Mouse (Mus musculus) small intestine, adult 2 months (tissue): ENCODE measurements around the gene Ankrd52. TPM values are rescaled to one million over a fixed set of nuclear protein-coding genes. Genes with fewer than 3 reads are reported as not detected.

Source experiments
- H3K27ac ChIP-seq: fragments of 200-500 bp; 2 replicates; pipeline ENCODE4 v1.5.1; 2012; ENCODE audit warnings: low read depth, low read length, control low read depth, inconsistent platforms; ENCODE audit not compliant: insufficient read depth
- H3K27me3 ChIP-seq: fragments of 200-500 bp; 2 replicates; pipeline ENCODE4 v1.6.1; 2012; ENCODE audit warnings: mild to moderate bottlenecking, moderate library complexity, low read length, inconsistent platforms; ENCODE audit not compliant: control insufficient read depth, insufficient read depth
- H3K36me3 ChIP-seq: fragments of 200-500 bp; 2 replicates; pipeline ENCODE4 v1.6.1; 2012; ENCODE audit warnings: mild to moderate bottlenecking, low read length, control low read depth, inconsistent platforms; ENCODE audit not compliant: control insufficient read depth, insufficient read depth
- H3K4me1 ChIP-seq: fragments of 200-500 bp; 2 replicates; pipeline ENCODE4 v1.6.1; 2012; ENCODE audit warnings: low read length, inconsistent platforms, mixed read lengths; ENCODE audit not compliant: control insufficient read depth, insufficient read depth, insufficient read length
- H3K4me3 ChIP-seq: fragments of 200-500 bp; 2 replicates; pipeline ENCODE4 v1.5.1; 2012; ENCODE audit warnings: low read depth, mild to moderate bottlenecking, control low read depth, inconsistent platforms, low read length, moderate library complexity
- CTCF ChIP-seq: fragments of 200-500 bp; IDR thresholded peaks from 2 replicates; pipeline ENCODE4 v1.5.1; 2012; ENCODE audit warnings: low read depth, mild to moderate bottlenecking, control low read depth, inconsistent platforms, low read length, moderate library complexity, mixed read lengths; ENCODE audit not compliant: insufficient replicate concordance, insufficient read length; ENCODE audit errors: extremely low read depth
- POLR2A ChIP-seq: fragments of 200-500 bp; IDR thresholded peaks from 2 replicates; pipeline ENCODE4 v1.6.1; 2012; ENCODE audit warnings: low read depth, mild to moderate bottlenecking, control low read depth, inconsistent platforms, low read length, moderate library complexity
- WGBS: fragments of 180-500 bp; shearing (Covaris S2); methylation state at CpG from one replicate; pipeline ENCODE4 v1.1.7; 2018; 5-methylcytosine and 5-hydroxymethylcytosine counted together
- polyA plus RNA-seq: library from polyadenylated mRNA; depleted of rRNA; stranded (reverse); fragments of >200 nt; gene quantifications from 2 replicates; pipeline ENCODE4 v1.2.3, GENCODE M21; 2012

Gene Ankrd52
- polyA plus RNA-seq, 1 experiment, result 22.1 TPM

DNA sequence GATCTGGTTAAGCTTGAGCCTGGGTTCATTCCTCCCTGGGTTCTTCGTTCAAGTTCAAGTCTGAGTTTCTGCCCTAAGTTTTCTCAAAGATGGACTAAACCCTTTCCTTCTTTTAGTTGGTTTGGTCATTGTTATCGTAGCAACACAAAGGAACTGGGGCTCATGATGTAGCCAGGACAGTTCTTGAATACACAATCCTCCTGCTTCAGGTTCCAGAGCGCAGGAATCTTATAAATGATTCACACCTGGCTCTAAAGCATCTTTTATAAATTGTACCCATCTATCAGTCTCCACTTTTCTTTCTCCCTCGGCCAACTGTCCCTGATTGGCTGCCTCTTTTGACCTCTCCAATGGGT lies 838 bp upstream of the Ankrd52 start:
- peaks cover 11% of the 10 kb centered on the region; the same call in 1 of the 2 replicates for H3K4me1 ChIP-seq
- no peaks in the 10 kb centered on the region; the same call in 1 of the 2 replicates for H3K36me3 ChIP-seq
- H3K4me3 ChIP-seq, result no peak overlapping the region
- WGBS, result 47% methylated on average over 4 of the region's 4 CpGs
- H3K27ac ChIP-seq, result peak overlapping the region; percentile 73
- H3K27me3 ChIP-seq, result no peaks in the 10 kb centered on the region
- no peak for TF ChIP-seq POLR2A
- TF ChIP-seq CTCF, result no peak

DNA sequence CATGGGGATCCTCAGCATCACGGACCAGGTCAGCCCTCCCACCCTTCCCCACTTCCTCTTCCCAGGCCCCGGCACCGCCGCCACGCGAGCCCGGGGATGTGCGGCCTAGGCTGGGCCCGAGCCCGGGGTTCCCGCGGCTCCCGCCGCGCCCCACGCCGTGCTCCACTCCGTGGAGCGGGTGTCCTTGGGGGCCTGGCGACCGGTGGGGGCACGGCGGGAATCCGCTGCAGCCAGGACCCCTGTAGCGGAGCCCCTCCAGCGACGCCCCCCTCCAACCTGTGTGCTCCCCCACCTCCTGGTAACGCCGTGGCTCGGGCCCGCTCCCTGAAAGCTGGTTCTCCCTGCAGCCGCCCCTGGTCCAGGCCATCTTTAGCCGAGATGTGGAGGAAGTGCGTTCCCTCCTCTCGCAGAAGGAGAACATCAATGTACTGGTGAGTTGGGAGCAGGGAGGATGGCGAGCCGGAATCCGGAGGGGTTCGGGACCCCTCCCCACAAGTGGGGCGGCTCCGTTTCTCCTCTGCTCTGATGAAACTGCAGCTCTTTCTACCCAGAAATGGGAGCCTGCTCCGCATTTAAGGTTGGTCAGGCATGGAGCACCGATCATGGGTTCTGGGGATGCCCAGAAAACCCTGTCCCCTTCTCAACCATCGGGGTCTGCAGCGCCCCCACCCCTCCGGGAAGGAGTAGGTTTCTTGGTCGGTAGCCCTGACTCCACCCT lies 466 bp downstream of the Ankrd52 start:
- Histone ChIP-seq H3K27me3 (no peaks in the 10 kb centered on the region), H3K4me1 (peaks cover 11% of the 10 kb centered on the region; the same call in 1 of the 2 replicates), H3K36me3 (peaks cover 10% of the 10 kb centered on the region), H3K4me3 (peak overlapping the region; percentile 95), H3K27ac (no peak overlapping the region; the same call in 1 of the 2 replicates)
- no peak for TF ChIP-seq POLR2A
- TF ChIP-seq CTCF, result no peak
- 1% methylated on average over 47 of the region's 47 CpGs for WGBS

DNA sequence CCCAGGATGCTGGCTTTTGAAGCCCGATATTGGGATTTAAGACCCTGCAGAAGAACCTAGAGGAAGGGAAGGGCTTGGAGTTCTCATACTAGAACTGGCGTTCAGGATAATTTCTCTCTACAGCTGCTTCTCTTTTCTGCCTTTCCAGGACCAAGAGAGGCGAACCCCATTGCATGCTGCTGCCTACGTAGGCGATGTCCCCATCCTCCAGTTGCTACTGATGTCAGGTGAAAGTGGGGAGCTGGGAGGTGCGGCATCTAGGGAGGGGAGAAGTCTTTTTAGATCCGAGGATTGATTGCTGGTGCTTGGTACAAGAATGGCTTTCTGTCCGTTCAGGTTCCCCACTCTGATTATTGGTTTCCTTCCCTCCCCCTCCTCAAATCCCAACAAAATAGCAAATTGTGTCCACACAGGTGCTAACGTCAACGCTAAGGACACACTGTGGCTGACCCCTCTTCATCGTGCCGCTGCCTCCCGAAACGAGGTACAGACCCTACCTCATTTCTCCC lies 1.1 kb downstream of the Ankrd52 start:
- TF ChIP-seq CTCF, result peak; percentile 5; the same call in 1 of the 2 replicates
- no peak for TF ChIP-seq POLR2A
- 66% methylated on average over 14 of the region's 14 CpGs for WGBS
- Histone ChIP-seq H3K27me3 (no peaks in the 10 kb centered on the region), H3K4me3 (peak overlapping the region; percentile 95), H3K4me1 (peaks cover 11% of the 10 kb centered on the region; the same call in 1 of the 2 replicates), H3K36me3 (peaks cover 16% of the 10 kb centered on the region), H3K27ac (no peak overlapping the region)

DNA sequence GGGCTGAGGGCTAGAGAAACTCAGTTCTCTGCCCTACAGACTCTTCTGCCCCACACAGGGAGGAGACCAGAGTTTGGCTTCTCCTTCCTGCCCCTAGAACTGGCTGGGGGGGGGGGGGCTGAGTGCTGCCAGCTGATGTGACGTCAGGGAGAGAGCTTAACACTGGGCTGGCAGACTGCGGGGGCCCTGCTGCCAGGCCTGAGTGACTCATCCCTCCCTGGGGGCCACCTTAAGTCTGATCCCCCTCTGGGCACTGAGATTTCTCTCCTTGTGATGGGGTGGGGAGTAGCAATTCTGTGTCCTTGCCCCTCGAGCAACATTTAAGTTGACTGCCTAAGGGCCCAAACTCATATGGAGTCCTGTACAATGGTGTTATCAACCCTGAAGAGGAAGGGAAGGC lies 1.5 kb downstream of the Ankrd52 start:
- no peak overlapping the region for H3K4me3 ChIP-seq
- no peaks in the 10 kb centered on the region for H3K27me3 ChIP-seq
- peaks cover 11% of the 10 kb centered on the region; the same call in 1 of the 2 replicates for H3K4me1 ChIP-seq
- peaks cover 21% of the 10 kb centered on the region for H3K36me3 ChIP-seq
- no peak for TF ChIP-seq POLR2A
- TF ChIP-seq CTCF, result no peak
- no peak overlapping the region for H3K27ac ChIP-seq
- whole genome bisulfite sequencing, result 87% methylated on average over 3 of the region's 3 CpGs

DNA sequence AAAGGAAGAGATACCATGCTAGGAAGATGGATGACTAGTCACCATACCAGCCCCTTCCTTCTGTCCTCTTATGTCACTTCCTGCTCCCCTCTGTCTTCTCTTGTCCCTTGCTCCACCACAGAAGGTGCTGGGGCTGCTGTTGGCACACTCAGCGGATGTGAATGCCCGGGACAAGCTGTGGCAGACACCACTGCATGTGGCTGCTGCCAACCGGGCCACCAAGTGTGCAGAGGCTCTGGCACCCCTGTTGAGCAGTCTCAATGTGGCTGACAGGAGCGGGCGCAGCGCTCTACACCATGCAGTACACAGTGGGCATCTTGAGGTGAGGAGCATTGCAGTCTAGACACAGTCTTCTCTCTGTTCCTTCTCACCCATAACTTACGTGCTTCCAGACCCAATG lies 2.3 kb downstream of the Ankrd52 start:
- H3K27ac ChIP-seq, result no peak overlapping the region
- no peaks in the 10 kb centered on the region for H3K27me3 ChIP-seq
- no peak overlapping the region for H3K4me3 ChIP-seq
- peaks cover 28% of the 10 kb centered on the region for H3K36me3 ChIP-seq
- WGBS, result 87% methylated on average over 7 of the region's 7 CpGs
- peaks cover 11% of the 10 kb centered on the region; the same call in 1 of the 2 replicates for H3K4me1 ChIP-seq
- TF ChIP-seq CTCF, result no peak
- no peak for TF ChIP-seq POLR2A

DNA sequence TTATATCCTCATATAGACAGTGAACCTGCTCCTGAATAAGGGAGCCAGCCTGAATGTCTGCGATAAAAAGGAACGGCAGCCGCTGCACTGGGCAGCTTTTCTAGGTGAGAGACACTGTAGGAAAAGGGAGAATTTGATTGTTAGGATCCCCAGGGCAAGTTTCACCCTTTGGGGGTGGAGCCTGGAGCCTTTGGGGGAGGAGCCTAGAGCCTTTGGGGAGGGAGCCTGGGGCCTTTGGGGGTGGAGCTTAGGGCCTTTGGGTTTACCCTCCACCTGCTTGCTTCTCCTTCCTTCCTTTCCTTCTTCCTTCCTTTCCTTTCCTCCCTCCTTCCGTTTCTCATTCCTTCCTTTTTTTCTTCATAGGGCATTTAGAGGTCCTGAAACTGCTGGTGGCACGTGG lies 3.6 kb downstream of the Ankrd52 start:
- Histone ChIP-seq H3K27me3 (no peaks in the 10 kb centered on the region), H3K4me1 (peaks cover 11% of the 10 kb centered on the region; the same call in 1 of the 2 replicates), H3K4me3 (no peak overlapping the region), H3K36me3 (peaks cover 33% of the 10 kb centered on the region), H3K27ac (no peak overlapping the region)
- 65% methylated on average over 5 of the region's 5 CpGs for WGBS
- TF ChIP-seq CTCF (no peak), POLR2A (no peak)

DNA sequence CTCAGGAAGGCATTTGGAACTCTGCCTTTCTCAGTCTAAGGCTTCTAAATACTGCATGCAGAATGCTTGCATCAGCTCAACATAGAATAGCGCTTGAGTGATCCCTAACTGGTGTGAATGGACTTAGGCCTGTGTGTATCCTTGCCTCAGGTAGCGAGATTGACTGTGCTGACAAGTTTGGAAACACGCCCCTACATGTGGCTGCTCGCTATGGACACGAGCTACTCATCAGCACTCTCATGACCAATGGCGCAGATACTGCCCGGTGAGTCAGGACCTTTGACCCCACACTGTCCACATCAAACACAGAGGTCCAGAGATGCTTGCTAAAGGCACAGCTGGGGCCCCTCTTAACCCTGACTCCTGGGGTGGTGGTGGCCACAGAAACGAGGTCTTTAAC lies 5.6 kb downstream of the Ankrd52 start:
- peaks cover 48% of the 10 kb centered on the region for H3K36me3 ChIP-seq
- no peak for TF ChIP-seq POLR2A
- no peak for TF ChIP-seq CTCF

More for the DNA sequence above, 5.6 kb downstream of the Ankrd52 start:
- no peaks in the 10 kb centered on the region for H3K27me3 ChIP-seq
- 84% methylated on average over 8 of the region's 8 CpGs for WGBS
- peaks cover 7% of the 10 kb centered on the region; the same call in 1 of the 2 replicates for H3K4me1 ChIP-seq
- no peak overlapping the region for H3K4me3 ChIP-seq
- no peak overlapping the region for H3K27ac ChIP-seq
